Mouse (Mus musculus): Measurements from ENCODE around the gene Ten1. TPM values are rescaled to one million over a fixed set of nuclear protein-coding genes. Genes with fewer than 3 reads are reported as not detected.

Gene Ten1
- polyA plus RNA-seq, 1 experiment from 2014 or later = 75.6 TPM

GRCm38 (mm10) chr11:116174775-116175448, 23.7 kb upstream of the Ten1 start:
- 66% methylated on average over 22 of the region's 22 CpGs for WGBS
- peak overlapping the region; percentile 86 for H3K27ac ChIP-seq
- peaks cover 17% of the 10 kb centered on the region for H3K4me1 ChIP-seq
- no peak overlapping the region for H3K4me3 ChIP-seq (replicated peaks)
- no peaks in the 10 kb centered on the region for H3K9me3 ChIP-seq (replicated peaks)
- H3K9ac ChIP-seq = no peak overlapping the region; the same call in 1 of the 2 replicates
- H3K36me3 ChIP-seq = peaks cover 77% of the 10 kb centered on the region
- H3K4me2 ChIP-seq = no peak overlapping the region
- ATAC-seq (replicated peaks; ENCODE audit: low FRiP score) = peak; percentile 85
- no peaks in the 10 kb centered on the region for H3K27me3 ChIP-seq

- no peaks in the 10 kb centered on the region for H3K9me3 ChIP-seq (replicated peaks)
- H3K4me3 ChIP-seq (replicated peaks) = no peak overlapping the region
- H3K9ac ChIP-seq = no peak overlapping the region
- H3K4me2 ChIP-seq = no peak overlapping the region
- no peaks in the 10 kb centered on the region for H3K27me3 ChIP-seq
- WGBS = 82% methylated on average over 7 of the region's 7 CpGs
- peak overlapping the region; percentile 86 for H3K27ac ChIP-seq
- peaks cover 88% of the 10 kb centered on the region for H3K36me3 ChIP-seq
- peaks cover 17% of the 10 kb centered on the region for H3K4me1 ChIP-seq
- ATAC-seq (replicated peaks; ENCODE audit: low FRiP score) = no peak
These were observed 22.6 kb upstream of the Ten1 start for GRCm38 (mm10) chr11:116176010-116176409.

- WGBS = 89% methylated on average over 20 of the region's 20 CpGs
- no peaks in the 10 kb centered on the region for H3K27me3 ChIP-seq
These were observed 20.1 kb upstream of the Ten1 start for GRCm38 (mm10) chr11:116178411-116179121.

GRCm38 (mm10) chr11:116185836-116186235, 12.8 kb upstream of the Ten1 start:
- H3K9ac ChIP-seq = no peak overlapping the region
- 0 out of 2 replicates have a peak, but pooled peaks cover 2% of the 10 kb centered on the region for H3K4me1 ChIP-seq
- no peak for ATAC-seq (replicated peaks; ENCODE audit: low FRiP score)
- H3K27ac ChIP-seq = no peak overlapping the region
- 89% methylated on average over 3 of the region's 3 CpGs for WGBS
- no peak overlapping the region for H3K4me3 ChIP-seq (replicated peaks)
- H3K36me3 ChIP-seq = peaks cover 77% of the 10 kb centered on the region
- no peaks in the 10 kb centered on the region for H3K9me3 ChIP-seq (replicated peaks)
- no peaks in the 10 kb centered on the region for H3K27me3 ChIP-seq
- no peak overlapping the region for H3K4me2 ChIP-seq

More at GRCm38 (mm10) chr11:116178411-116179121, 20.1 kb upstream of the Ten1 start:
- Histone ChIP-seq H3K4me1 (peaks cover 13% of the 10 kb centered on the region), H3K36me3 (peaks cover 83% of the 10 kb centered on the region), H3K9ac (no peak overlapping the region), H3K4me3 (replicated peaks) (no peak overlapping the region), H3K9me3 (replicated peaks) (no peaks in the 10 kb centered on the region), H3K4me2 (no peak overlapping the region), H3K27ac (no peak overlapping the region)
- ATAC-seq (replicated peaks; ENCODE audit: low FRiP score) = no peak

- 0 out of 2 replicates have a peak overlapping the region, but pooled peaks have one; percentile 18 for H3K27ac ChIP-seq
- H3K4me1 ChIP-seq = 0 out of 2 replicates have a peak, but pooled peaks cover 2% of the 10 kb centered on the region
- ATAC-seq (replicated peaks; ENCODE audit: low FRiP score) = no peak
- no peaks in the 10 kb centered on the region for H3K27me3 ChIP-seq
- WGBS = 88% methylated on average over 11 of the region's 11 CpGs
- no peaks in the 10 kb centered on the region for H3K9me3 ChIP-seq (replicated peaks)
- no peak overlapping the region for H3K4me3 ChIP-seq (replicated peaks)
- no peak overlapping the region for H3K4me2 ChIP-seq
- H3K36me3 ChIP-seq = peaks cover 79% of the 10 kb centered on the region
- no peak overlapping the region for H3K9ac ChIP-seq
These were observed 12.3 kb upstream of the Ten1 start for GRCm38 (mm10) chr11:116186360-116186759.

- Histone ChIP-seq H3K9ac (no peak overlapping the region), H3K27me3 (no peaks in the 10 kb centered on the region), H3K27ac (0 out of 2 replicates have a peak overlapping the region, but pooled peaks have one; percentile 22), H3K36me3 (peaks cover 71% of the 10 kb centered on the region), H3K4me1 (0 out of 2 replicates have a peak, but pooled peaks cover 2% of the 10 kb centered on the region), H3K4me3 (replicated peaks) (no peak overlapping the region), H3K4me2 (no peak overlapping the region), H3K9me3 (replicated peaks) (no peaks in the 10 kb centered on the region)
- WGBS = 66% methylated on average over 11 of the region's 11 CpGs
- ATAC-seq (replicated peaks; ENCODE audit: low FRiP score) = no peak
These were observed 11.3 kb upstream of the Ten1 start for GRCm38 (mm10) chr11:116187226-116187930.

- Histone ChIP-seq H3K4me1 (peaks cover 22% of the 10 kb centered on the region), H3K27me3 (no peaks in the 10 kb centered on the region), H3K9ac (no peak overlapping the region), H3K4me2 (no peak overlapping the region), H3K4me3 (replicated peaks) (no peak overlapping the region), H3K9me3 (replicated peaks) (no peaks in the 10 kb centered on the region), H3K36me3 (peaks cover 26% of the 10 kb centered on the region), H3K27ac (0 out of 2 replicates have a peak overlapping the region, but pooled peaks have one; percentile 9)
- WGBS = 93% methylated on average over 8 of the region's 8 CpGs
- no peak for ATAC-seq (replicated peaks; ENCODE audit: low FRiP score)
These were observed 4.0 kb upstream of the Ten1 start for GRCm38 (mm10) chr11:116194619-116195018.

GRCm38 (mm10) chr11:116195252-116195651, 3.4 kb upstream of the Ten1 start:
- Histone ChIP-seq H3K4me3 (replicated peaks) (no peak overlapping the region), H3K27me3 (no peaks in the 10 kb centered on the region), H3K4me2 (no peak overlapping the region), H3K36me3 (peaks cover 21% of the 10 kb centered on the region), H3K27ac (0 out of 2 replicates have a peak overlapping the region, but pooled peaks have one; percentile 9), H3K4me1 (peaks cover 24% of the 10 kb centered on the region), H3K9ac (no peak overlapping the region), H3K9me3 (replicated peaks) (no peaks in the 10 kb centered on the region)
- WGBS = 63% methylated on average over 5 of the region's 5 CpGs
- no peak for ATAC-seq (replicated peaks; ENCODE audit: low FRiP score)

GRCm38 (mm10) chr11:116196336-116196735, 2.3 kb upstream of the Ten1 start:
- no peak overlapping the region for H3K9ac ChIP-seq
- no peak overlapping the region for H3K4me2 ChIP-seq
- no peak overlapping the region for H3K27ac ChIP-seq
- peaks cover 16% of the 10 kb centered on the region for H3K36me3 ChIP-seq
- no peak for ATAC-seq (replicated peaks; ENCODE audit: low FRiP score)
- no peaks in the 10 kb centered on the region for H3K9me3 ChIP-seq (replicated peaks)
- WGBS = 85% methylated on average over 3 of the region's 3 CpGs
- H3K27me3 ChIP-seq = no peaks in the 10 kb centered on the region
- H3K4me3 ChIP-seq (replicated peaks) = no peak overlapping the region
- H3K4me1 ChIP-seq = peaks cover 24% of the 10 kb centered on the region

- 0 out of 2 replicates have a peak overlapping the region, but pooled peaks have one; percentile 90 for H3K4me3 ChIP-seq (replicated peaks)
- no peaks in the 10 kb centered on the region for H3K27me3 ChIP-seq
- ATAC-seq (replicated peaks; ENCODE audit: low FRiP score) = no peak
- no peak overlapping the region for H3K27ac ChIP-seq
- H3K4me1 ChIP-seq = peaks cover 24% of the 10 kb centered on the region
- H3K36me3 ChIP-seq = peaks cover 14% of the 10 kb centered on the region; the same call in 1 of the 2 replicates
- no peaks in the 10 kb centered on the region for H3K9me3 ChIP-seq (replicated peaks)
- H3K4me2 ChIP-seq = peak overlapping the region; percentile 85
- no peak overlapping the region for H3K9ac ChIP-seq
- 95% methylated on average over 18 of the region's 18 CpGs for WGBS
These were observed 1.6 kb upstream of the Ten1 start for GRCm38 (mm10) chr11:116196866-116197583.

- H3K27ac ChIP-seq = no peak overlapping the region
- H3K27me3 ChIP-seq = no peaks in the 10 kb centered on the region
- H3K36me3 ChIP-seq = peaks cover 14% of the 10 kb centered on the region; the same call in 1 of the 2 replicates
- H3K4me2 ChIP-seq = peak overlapping the region; percentile 85
- H3K9ac ChIP-seq = peak overlapping the region; percentile 69; the same call in 1 of the 2 replicates
- H3K4me1 ChIP-seq = peaks cover 24% of the 10 kb centered on the region
- H3K4me3 ChIP-seq (replicated peaks) = peak overlapping the region; percentile 90; the same call in 1 of the 2 replicates
- no peaks in the 10 kb centered on the region for H3K9me3 ChIP-seq (replicated peaks)
- 89% methylated on average over 6 of the region's 6 CpGs for WGBS
- no peak for ATAC-seq (replicated peaks; ENCODE audit: low FRiP score)
These were observed 1.1 kb upstream of the Ten1 start for GRCm38 (mm10) chr11:116197584-116197906.
